ENCODE assay signal across 32 mouse cellular contexts in the genomic region with DNA sequence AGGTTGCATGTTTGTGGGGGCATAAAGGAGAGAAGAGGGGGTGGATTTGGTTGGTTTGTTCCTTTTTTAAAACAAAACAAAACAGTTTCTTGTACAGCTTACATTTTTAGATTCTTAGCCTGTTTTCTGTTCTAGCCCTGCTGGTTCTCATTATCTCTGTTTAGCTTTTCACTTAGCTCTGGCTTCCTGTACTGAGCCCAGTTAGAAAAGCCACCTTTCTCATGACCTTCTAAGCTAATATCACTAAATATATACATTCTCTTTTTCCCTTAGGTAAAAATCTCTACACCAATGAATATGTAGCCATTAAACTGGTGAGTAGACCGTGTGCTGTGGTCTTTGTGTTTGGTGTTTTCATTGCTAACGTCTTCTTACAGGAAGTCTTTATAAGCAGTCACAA.
DNase-seq lines count a peak whose midpoint lies in the region; ATAC-seq and TF ChIP-seq lines count a peak whose summit lies in the region.
"Had no signal": no experiment of that assay in that cellular context is flagged by ENCODE, and none has a peak within 500 bp of the region (broad histone marks: within the 10 kb centered on the region; RNA-seq: fewer than 3 reads in every experiment).

No protein-coding gene starts in this region.

- no peaks in the 10 kb centered on the region for H3K79me2 ChIP-seq in heart, adult 2 months (replicated peaks; ENCODE audit: control insufficient read depth, insufficient read depth, low read length)

- no peak overlapping the region for H3K4me2 ChIP-seq in midbrain, embryonic 11.5 days
- H3K4me2 ChIP-seq in midbrain, embryonic 14.5 days (ENCODE audit: low read length) = no peak overlapping the region
- H3K4me2 ChIP-seq in embryonic facial prominence, embryonic 14.5 days (ENCODE audit: low read depth, low read length) = no peak overlapping the region
- H3K4me2 ChIP-seq: forebrain, embryonic 12.5 days; heart, embryonic 11.5 days; hindbrain, embryonic 15.5 days; liver, embryonic 12.5 days; midbrain, embryonic 15.5 days; neural tube, embryonic 15.5 days had no signal

- H3K4me3 ChIP-seq in heart, adult 2 months = no peak overlapping the region
- H3K4me3 ChIP-seq in midbrain, embryonic 11.5 days (ENCODE audit: low read depth, low read length) = no peak overlapping the region
- no peak overlapping the region for H3K4me3 ChIP-seq in midbrain, embryonic 14.5 days (replicated peaks; ENCODE audit: low read depth, low read length)
- no peak overlapping the region for H3K4me3 ChIP-seq in embryonic facial prominence, embryonic 14.5 days (ENCODE audit: low read depth, low read length)
- H3K4me3 ChIP-seq: erythroblast, embryonic 14.5 days; forebrain, embryonic 12.5 days; hindbrain, embryonic 10.5 days; hindbrain, embryonic 15.5 days; liver, embryonic 12.5 days; midbrain, embryonic 15.5 days; neural tube, embryonic 15.5 days had no signal

- intact Hi-C loops in heart, adult 2 months (cut with DNase I) = no loop called here

- no peaks in the 10 kb centered on the region for H3K27me3 ChIP-seq in heart, adult 2 months (ENCODE audit: control insufficient read depth, insufficient read depth, low read length)
- no peaks in the 10 kb centered on the region for H3K27me3 ChIP-seq in midbrain, embryonic 11.5 days (ENCODE audit: control insufficient read depth, insufficient read depth, low read length)
- H3K27me3 ChIP-seq in midbrain, embryonic 14.5 days (ENCODE audit: control insufficient read depth, insufficient read depth, low read length) = no peaks in the 10 kb centered on the region
- H3K27me3 ChIP-seq in embryonic facial prominence, embryonic 14.5 days (replicated peaks; ENCODE audit: control insufficient read depth, insufficient read depth, low read length) = no peaks in the 10 kb centered on the region
- H3K27me3 ChIP-seq: forebrain, embryonic 12.5 days; hindbrain, embryonic 15.5 days; liver, embryonic 12.5 days; midbrain, embryonic 15.5 days; neural tube, embryonic 15.5 days; Patski had no signal

- peak overlapping the region; percentile 29; the same call in 1 of the 2 replicates for H3K27ac ChIP-seq in heart, adult 2 months
- H3K27ac ChIP-seq in midbrain, embryonic 11.5 days (ENCODE audit: low read depth, low read length) = no peak overlapping the region
- no peak overlapping the region for H3K27ac ChIP-seq in midbrain, embryonic 14.5 days (replicated peaks; ENCODE audit: low read depth, low read length)
- peak overlapping the region; percentile 41 for H3K27ac ChIP-seq in embryonic facial prominence, embryonic 14.5 days (replicated peaks; ENCODE audit: low read depth, low read length)
- H3K27ac ChIP-seq: forebrain, embryonic 12.5 days; hindbrain, embryonic 10.5 days; hindbrain, embryonic 15.5 days; kidney, postnatal 0 days; liver, embryonic 12.5 days; macrophage; midbrain, embryonic 15.5 days; neural tube, embryonic 15.5 days had no signal

- no peak for ATAC-seq in midbrain, embryonic 11.5 days (ENCODE audit: low FRiP score)
- no peak for ATAC-seq in midbrain, embryonic 14.5 days (ENCODE audit: low FRiP score, low TSS enrichment)
- no peak for ATAC-seq in embryonic facial prominence, embryonic 14.5 days (ENCODE audit: low read depth)
- ATAC-seq: forebrain, postnatal 0 days; liver, embryonic 12.5 days; liver, postnatal 0 days; midbrain, embryonic 15.5 days; Patski had no signal

- no peak for TF ChIP-seq POLR2A in heart, adult 2 months (IDR thresholded peaks at IDR 0.05; ENCODE audit: insufficient read depth, low read depth, low read length)

- no peaks in the 10 kb centered on the region for H3K4me1 ChIP-seq in heart, adult 2 months (ENCODE audit: control insufficient read depth, insufficient read depth, low read length)
- no peaks in the 10 kb centered on the region for H3K4me1 ChIP-seq in midbrain, embryonic 11.5 days (ENCODE audit: control insufficient read depth, insufficient read depth, low read length)
- H3K4me1 ChIP-seq in midbrain, embryonic 14.5 days (ENCODE audit: control insufficient read depth, insufficient read depth, low read length) = no peaks in the 10 kb centered on the region
- peaks cover 9% of the 10 kb centered on the region; the same call in 1 of the 2 replicates for H3K4me1 ChIP-seq in embryonic facial prominence, embryonic 14.5 days (ENCODE audit: control insufficient read depth, insufficient read depth, low read length)
- H3K4me1 ChIP-seq: forebrain, embryonic 12.5 days; hindbrain, embryonic 15.5 days; liver, embryonic 12.5 days; midbrain, embryonic 15.5 days; neural tube, embryonic 15.5 days had no signal

- H3K9me3 ChIP-seq in midbrain, embryonic 11.5 days (ENCODE audit: control insufficient read depth, low read length) = no peaks in the 10 kb centered on the region
- H3K9me3 ChIP-seq in midbrain, embryonic 14.5 days (ENCODE audit: control insufficient read depth, low read length) = no peaks in the 10 kb centered on the region
- no peaks in the 10 kb centered on the region for H3K9me3 ChIP-seq in embryonic facial prominence, embryonic 14.5 days (ENCODE audit: control insufficient read depth, low read length)
- H3K9me3 ChIP-seq: forebrain, embryonic 12.5 days; G1E; hindbrain, embryonic 10.5 days; hindbrain, embryonic 15.5 days; liver, embryonic 12.5 days; midbrain, embryonic 15.5 days; neural tube, embryonic 15.5 days had no signal

- no peak for TF ChIP-seq EP300 in heart, adult 2 months (IDR thresholded peaks at IDR 0.05; ENCODE audit: insufficient read depth, low read depth, low read length)

- WGBS in heart, adult 2 months = 48% methylated on average over 2 of the region's 2 CpGs
- WGBS in midbrain, embryonic 11.5 days = 90% methylated on average over 2 of the region's 2 CpGs
- 86% methylated on average over 2 of the region's 2 CpGs for WGBS in midbrain, embryonic 14.5 days
- 21% methylated on average over 2 of the region's 2 CpGs for WGBS in embryonic facial prominence, embryonic 14.5 days

- DNase-seq in heart, adult 2 months = no peak
- DNase-seq in heart, adult 8-10 months (ENCODE audit: low spot score) = no peak
- DNase-seq in midbrain, embryonic 11.5 days (ENCODE audit: low spot score, missing footprints) = peak; percentile 77
- no peak for DNase-seq in midbrain, embryonic 14.5 days
- peak; percentile 57 for DNase-seq in embryonic facial prominence, embryonic 14.5 days (ENCODE audit: low spot score)
- no peak for DNase-seq in frontal cortex, adult 2 months (ENCODE audit: extremely low spot score in 1 of 2, low spot score in 1 of 2)
- DNase-seq in layer of hippocampus, adult 11-12 months (ENCODE audit: low spot score) = no peak
- DNase-seq in layer of hippocampus, adult 9-10 months (ENCODE audit: low spot score) = no peak
- DNase-seq: adrenal gland, postnatal 14 days; cerebellum, adult 11-12 months; cerebellum, adult 9-11 months; forebrain, postnatal 0 days; gastrocnemius, postnatal 10 days; heart, postnatal 10 days; kidney, adult 18-20 months; kidney, postnatal 4 days; liver, postnatal 0 days; retina, postnatal 1 day; right cerebral cortex, postnatal 14 days; thymus, postnatal 14 days had no signal

- H3K9ac ChIP-seq in heart, adult 2 months (ENCODE audit: low read depth, low read length) = no peak overlapping the region
- H3K9ac ChIP-seq in midbrain, embryonic 11.5 days (ENCODE audit: low read length) = no peak overlapping the region
- no peak overlapping the region for H3K9ac ChIP-seq in midbrain, embryonic 14.5 days (replicated peaks; ENCODE audit: low read length)
- H3K9ac ChIP-seq in embryonic facial prominence, embryonic 14.5 days (ENCODE audit: low read depth, low read length) = no peak overlapping the region
- H3K9ac ChIP-seq: forebrain, embryonic 12.5 days; forebrain, postnatal 0 days; hindbrain, embryonic 15.5 days; liver, embryonic 12.5 days; liver, postnatal 0 days; midbrain, embryonic 15.5 days; neural tube, embryonic 15.5 days had no signal

- TF ChIP-seq CTCF in heart, adult 2 months (IDR thresholded peaks at IDR 0.05) = no peak

- H3K36me3 ChIP-seq in heart, adult 2 months (ENCODE audit: control insufficient read depth, insufficient read depth, low read length) = peaks cover 3% of the 10 kb centered on the region; the same call in 1 of the 2 replicates
- H3K36me3 ChIP-seq in midbrain, embryonic 11.5 days (ENCODE audit: control insufficient read depth, insufficient read depth, low read length) = no peaks in the 10 kb centered on the region
- no peaks in the 10 kb centered on the region for H3K36me3 ChIP-seq in midbrain, embryonic 14.5 days (ENCODE audit: control insufficient read depth, insufficient read depth, low read length)
- no peaks in the 10 kb centered on the region for H3K36me3 ChIP-seq in embryonic facial prominence, embryonic 14.5 days (ENCODE audit: control insufficient read depth, insufficient read depth, low read length)
- H3K36me3 ChIP-seq: forebrain, embryonic 12.5 days; hindbrain, embryonic 10.5 days; hindbrain, embryonic 15.5 days; liver, embryonic 12.5 days; midbrain, embryonic 15.5 days; neural tube, embryonic 15.5 days had no signal

Comparison
In these comparisons a context has a peak if more than half of its experiments do, and no peak if none do; other contexts are left out.
1. DNase-seq: peak in midbrain, embryonic 11.5 days (single experiment) and embryonic facial prominence, embryonic 14.5 days (single experiment); none in heart, adult 2 months (0 of 2), heart, adult 8-10 months (single experiment), midbrain, embryonic 14.5 days (single experiment), frontal cortex, adult 2 months (0 of 2), layer of hippocampus, adult 11-12 months (single experiment) and layer of hippocampus, adult 9-10 months (single experiment).
2. H3K27ac ChIP-seq: peak in heart, adult 2 months (single experiment) and embryonic facial prominence, embryonic 14.5 days (single experiment); none in midbrain, embryonic 11.5 days (single experiment) and midbrain, embryonic 14.5 days (single experiment).